Mouse (Mus musculus): ENCODE results near the gene Tbx2. TPM values are rescaled to one million over a fixed set of nuclear protein-coding genes. Genes with fewer than 3 reads are reported as not detected.

Gene Tbx2
- polyA plus RNA-seq, 1 experiment from 2014 or later = 0.83 TPM

GRCm38 (mm10) chr11:85885665-85886428 lies 53.5 kb downstream of the Tbx2 start, which contains the start of gene Tbx4:
TSS of gene Tbx4 (plus strand) at chr11:85886422.
- no peak for DNase-seq
- Histone ChIP-seq H3K27ac (replicated peaks; ENCODE audit: low read depth, low read length) (no peak within 1 kb of the TSS), H3K4me3 (replicated peaks; ENCODE audit: low read depth, low read length) (no peak within 1 kb of the TSS), H3K4me2 (ENCODE audit: low read length) (no peak within 1 kb of the TSS), H3K36me3 (ENCODE audit: control insufficient read depth, insufficient read depth, low read length) (no peaks in the 10 kb centered on the region), H3K9me3 (ENCODE audit: control insufficient read depth, low read length) (no peaks in the 10 kb centered on the region), H3K4me1 (ENCODE audit: control insufficient read depth, insufficient read depth, low read length) (no peaks in the 10 kb centered on the region), H3K9ac (replicated peaks; ENCODE audit: low read length) (no peak within 1 kb of the TSS), H3K27me3 (ENCODE audit: control insufficient read depth, insufficient read depth, low read length) (peaks cover 71% of the 10 kb centered on the region)
- no peak for ATAC-seq (ENCODE audit: low FRiP score, low TSS enrichment)
- WGBS = 11% methylated on average over 25 of the region's 28 CpGs

GRCm38 (mm10) chr11:85886429-85886785 lies 54.1 kb downstream of the Tbx2 start:
- WGBS = 4% methylated on average over 22 of the region's 22 CpGs

GRCm38 (mm10) chr11:85887273-85887672 lies 54.9 kb downstream of the Tbx2 start:
- WGBS = 19% methylated on average over 6 of the region's 6 CpGs
- Histone ChIP-seq H3K4me1 (ENCODE audit: control insufficient read depth, insufficient read depth, low read length) (no peaks in the 10 kb centered on the region), H3K27me3 (ENCODE audit: control insufficient read depth, insufficient read depth, low read length) (peaks cover 86% of the 10 kb centered on the region), H3K27ac (replicated peaks; ENCODE audit: low read depth, low read length) (no peak overlapping the region), H3K4me3 (replicated peaks; ENCODE audit: low read depth, low read length) (no peak overlapping the region), H3K4me2 (ENCODE audit: low read length) (no peak overlapping the region), H3K36me3 (ENCODE audit: control insufficient read depth, insufficient read depth, low read length) (no peaks in the 10 kb centered on the region), H3K9me3 (ENCODE audit: control insufficient read depth, low read length) (no peaks in the 10 kb centered on the region), H3K9ac (replicated peaks; ENCODE audit: low read length) (no peak overlapping the region)
- DNase-seq (no peak), ATAC-seq (ENCODE audit: low FRiP score, low TSS enrichment) (no peak)

More at GRCm38 (mm10) chr11:85886429-85886785, 54.1 kb downstream of the Tbx2 start:
- Histone ChIP-seq H3K4me3 (replicated peaks; ENCODE audit: low read depth, low read length) (no peak overlapping the region), H3K27me3 (ENCODE audit: control insufficient read depth, insufficient read depth, low read length) (peaks cover 77% of the 10 kb centered on the region), H3K4me1 (ENCODE audit: control insufficient read depth, insufficient read depth, low read length) (no peaks in the 10 kb centered on the region), H3K9ac (replicated peaks; ENCODE audit: low read length) (no peak overlapping the region), H3K9me3 (ENCODE audit: control insufficient read depth, low read length) (no peaks in the 10 kb centered on the region), H3K4me2 (ENCODE audit: low read length) (no peak overlapping the region), H3K27ac (replicated peaks; ENCODE audit: low read depth, low read length) (no peak overlapping the region), H3K36me3 (ENCODE audit: control insufficient read depth, insufficient read depth, low read length) (no peaks in the 10 kb centered on the region)
- DNase-seq (no peak), ATAC-seq (ENCODE audit: low FRiP score, low TSS enrichment) (no peak)

- Histone ChIP-seq H3K9me3 (ENCODE audit: control insufficient read depth, low read length) (no peaks in the 10 kb centered on the region), H3K9ac (replicated peaks; ENCODE audit: low read length) (no peak overlapping the region), H3K4me1 (ENCODE audit: control insufficient read depth, insufficient read depth, low read length) (no peaks in the 10 kb centered on the region), H3K27ac (replicated peaks; ENCODE audit: low read depth, low read length) (no peak overlapping the region), H3K27me3 (ENCODE audit: control insufficient read depth, insufficient read depth, low read length) (peaks cover 88% of the 10 kb centered on the region), H3K36me3 (ENCODE audit: control insufficient read depth, insufficient read depth, low read length) (no peaks in the 10 kb centered on the region), H3K4me3 (replicated peaks; ENCODE audit: low read depth, low read length) (no peak overlapping the region), H3K4me2 (ENCODE audit: low read length) (no peak overlapping the region)
- 2% methylated on average over 17 of the region's 17 CpGs for WGBS
- ATAC-seq (ENCODE audit: low FRiP score, low TSS enrichment) (no peak), DNase-seq (peak; percentile 54)
These were observed 55.6 kb downstream of the Tbx2 start for GRCm38 (mm10) chr11:85887801-85888450.

GRCm38 (mm10) chr11:85888451-85888961 lies 56.2 kb downstream of the Tbx2 start:
- H3K27me3 ChIP-seq (ENCODE audit: control insufficient read depth, insufficient read depth, low read length) = peaks cover 88% of the 10 kb centered on the region
- DNase-seq = peak; percentile 47
- no peak overlapping the region for H3K9ac ChIP-seq (replicated peaks; ENCODE audit: low read length)
- WGBS = 2% methylated on average over 26 of the region's 26 CpGs
- no peak overlapping the region for H3K27ac ChIP-seq (replicated peaks; ENCODE audit: low read depth, low read length)
- no peaks in the 10 kb centered on the region for H3K36me3 ChIP-seq (ENCODE audit: control insufficient read depth, insufficient read depth, low read length)
- no peak for ATAC-seq (ENCODE audit: low FRiP score, low TSS enrichment)
- no peak overlapping the region for H3K4me2 ChIP-seq (ENCODE audit: low read length)
- H3K4me1 ChIP-seq (ENCODE audit: control insufficient read depth, insufficient read depth, low read length) = no peaks in the 10 kb centered on the region
- H3K4me3 ChIP-seq (replicated peaks; ENCODE audit: low read depth, low read length) = no peak overlapping the region
- H3K9me3 ChIP-seq (ENCODE audit: control insufficient read depth, low read length) = no peaks in the 10 kb centered on the region

- no peaks in the 10 kb centered on the region for H3K9me3 ChIP-seq (ENCODE audit: control insufficient read depth, low read length)
- no peaks in the 10 kb centered on the region for H3K4me1 ChIP-seq (ENCODE audit: control insufficient read depth, insufficient read depth, low read length)
- H3K27me3 ChIP-seq (ENCODE audit: control insufficient read depth, insufficient read depth, low read length) = peaks cover 87% of the 10 kb centered on the region
- no peak for DNase-seq
- H3K4me3 ChIP-seq (replicated peaks; ENCODE audit: low read depth, low read length) = no peak overlapping the region
- H3K27ac ChIP-seq (replicated peaks; ENCODE audit: low read depth, low read length) = no peak overlapping the region
- no peaks in the 10 kb centered on the region for H3K36me3 ChIP-seq (ENCODE audit: control insufficient read depth, insufficient read depth, low read length)
- no peak overlapping the region for H3K9ac ChIP-seq (replicated peaks; ENCODE audit: low read length)
- WGBS = 14% methylated on average over 8 of the region's 8 CpGs
- no peak for ATAC-seq (ENCODE audit: low FRiP score, low TSS enrichment)
- no peak overlapping the region for H3K4me2 ChIP-seq (ENCODE audit: low read length)
These were observed 56.8 kb downstream of the Tbx2 start for GRCm38 (mm10) chr11:85889056-85889729.

- Histone ChIP-seq H3K27ac (replicated peaks; ENCODE audit: low read depth, low read length) (no peak overlapping the region), H3K9ac (replicated peaks; ENCODE audit: low read length) (no peak overlapping the region), H3K4me2 (ENCODE audit: low read length) (no peak overlapping the region), H3K4me3 (replicated peaks; ENCODE audit: low read depth, low read length) (no peak overlapping the region), H3K4me1 (ENCODE audit: control insufficient read depth, insufficient read depth, low read length) (0 out of 2 replicates have a peak, but pooled peaks cover 2% of the 10 kb centered on the region), H3K36me3 (ENCODE audit: control insufficient read depth, insufficient read depth, low read length) (no peaks in the 10 kb centered on the region), H3K27me3 (ENCODE audit: control insufficient read depth, insufficient read depth, low read length) (peaks cover 80% of the 10 kb centered on the region), H3K9me3 (ENCODE audit: control insufficient read depth, low read length) (no peaks in the 10 kb centered on the region)
- under 1% methylated on average over 47 of the region's 47 CpGs for WGBS
- DNase-seq = no peak
- no peak for ATAC-seq (ENCODE audit: low FRiP score, low TSS enrichment)
These were observed 57.6 kb downstream of the Tbx2 start for GRCm38 (mm10) chr11:85889730-85890562.

GRCm38 (mm10) chr11:85890563-85890845 lies 58.2 kb downstream of the Tbx2 start:
- no peak overlapping the region for H3K9ac ChIP-seq (replicated peaks; ENCODE audit: low read length)
- no peaks in the 10 kb centered on the region for H3K36me3 ChIP-seq (ENCODE audit: control insufficient read depth, insufficient read depth, low read length)
- WGBS = 2% methylated on average over 13 of the region's 13 CpGs
- DNase-seq = peak; percentile 62
- ATAC-seq (ENCODE audit: low FRiP score, low TSS enrichment) = no peak
- no peak overlapping the region for H3K4me3 ChIP-seq (replicated peaks; ENCODE audit: low read depth, low read length)
- peaks cover 78% of the 10 kb centered on the region for H3K27me3 ChIP-seq (ENCODE audit: control insufficient read depth, insufficient read depth, low read length)
- H3K4me2 ChIP-seq (ENCODE audit: low read length) = no peak overlapping the region
- H3K9me3 ChIP-seq (ENCODE audit: control insufficient read depth, low read length) = no peaks in the 10 kb centered on the region
- 0 out of 2 replicates have a peak, but pooled peaks cover 4% of the 10 kb centered on the region for H3K4me1 ChIP-seq (ENCODE audit: control insufficient read depth, insufficient read depth, low read length)
- no peak overlapping the region for H3K27ac ChIP-seq (replicated peaks; ENCODE audit: low read depth, low read length)

Data from midbrain, embryonic 14.5 days (tissue).